Mouse (Mus musculus) erythroblast, adult 5-6 weeks (primary cell): ENCODE results near the gene Ddo. TPM values are rescaled to one million over a fixed set of nuclear protein-coding genes. Genes with fewer than 3 reads are reported as not detected.

Experiments used
- ATAC-seq: replicated peaks from 2 replicates; pipeline ENCODE4 v1.8.0; 2016; ENCODE audit warnings: moderate number of reproducible peaks, mild to moderate bottlenecking, moderate TSS enrichment, inconsistent platforms; ENCODE audit not compliant: poor library complexity, low FRiP score, severe bottlenecking
- total RNA-seq, 2 experiments: library from RNA; stranded (forward) in 1 of 2; stranded (reverse) in 1 of 2; fragments of 150-400 nt in 1 of 2; fragments of 200-764, 138-1000 nt in 1 of 2; gene quantifications; 2 replicates each; pipeline versions ENCODE4 v1.2.3 to v1.2.4; 2015 to 2017; ENCODE audit warnings: low replicate concordance in 2 of 2

Ddo gene
- total RNA-seq (2015; ENCODE audit: low replicate concordance) (not detected in 2 replicates), total RNA-seq (2017; ENCODE audit: low replicate concordance) (not detected in 2 replicates)

DNA sequence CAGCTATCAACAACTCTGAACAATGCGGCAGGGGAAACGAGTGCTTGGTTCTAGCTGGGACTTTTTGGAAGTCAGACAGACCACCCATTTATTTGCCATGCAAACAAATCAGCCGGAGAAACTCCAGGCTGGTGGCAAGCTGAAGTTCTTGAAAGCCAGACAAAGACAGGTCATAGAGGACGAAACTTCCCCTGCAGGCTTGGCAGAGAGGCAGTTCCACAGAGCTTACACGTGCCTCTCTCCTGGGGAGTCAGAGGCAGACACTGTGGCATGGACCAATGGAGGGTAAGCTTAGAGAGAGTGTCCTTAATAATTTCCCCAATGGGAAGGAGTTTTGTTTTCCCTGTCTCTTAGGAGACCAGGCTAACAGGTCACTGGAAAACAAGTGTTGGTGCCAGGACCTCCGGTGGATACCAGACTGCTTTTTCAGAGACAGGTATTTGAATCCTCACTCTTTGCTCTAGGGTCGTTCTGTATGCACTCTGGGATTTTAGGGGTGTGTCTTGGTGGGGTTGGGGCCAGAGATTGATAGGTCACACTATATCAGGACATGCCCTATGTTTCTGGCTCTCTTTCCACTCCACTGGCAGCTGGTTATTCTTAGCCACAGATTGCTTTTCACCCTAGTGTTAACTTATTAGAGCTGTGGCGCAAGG is at the start of gene Ddo:
Gene Ddo (plus strand): TSS at position 356 of the 656 bp plus-strand sequence.
- ATAC-seq: no peak

DNA sequence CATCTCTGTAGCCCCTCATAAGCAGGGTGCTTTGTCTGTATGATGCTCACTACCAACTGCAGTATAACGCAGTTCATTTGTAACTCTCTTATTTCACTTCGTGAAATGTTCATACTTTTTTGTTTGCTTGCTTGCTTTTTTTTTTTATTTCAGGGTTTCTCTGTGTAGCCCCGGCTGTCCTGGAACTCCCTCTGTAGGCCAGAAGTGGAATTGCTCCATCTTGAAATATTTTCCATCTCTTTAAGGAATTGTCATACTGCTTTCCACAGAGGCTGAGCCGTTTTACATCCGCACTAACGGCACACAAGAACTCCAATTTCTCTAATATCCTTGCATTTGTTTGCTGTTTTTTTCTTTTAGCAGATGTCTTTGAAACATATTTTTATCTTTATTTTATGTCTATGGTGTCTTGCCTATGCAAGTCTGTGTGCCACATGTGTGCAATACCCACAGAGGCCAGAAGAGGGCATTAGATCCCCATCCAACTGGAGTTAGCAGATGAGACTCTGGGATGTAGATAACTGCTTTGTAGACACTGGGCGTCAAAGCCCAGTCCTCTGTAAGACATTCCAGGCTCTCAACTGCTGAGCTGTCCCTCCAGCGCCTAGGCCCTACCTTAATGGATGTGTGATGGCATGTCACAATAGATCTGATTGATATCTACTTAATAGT is 46.1 kb upstream of the Ddo start:
- ATAC-seq: no peak

DNA sequence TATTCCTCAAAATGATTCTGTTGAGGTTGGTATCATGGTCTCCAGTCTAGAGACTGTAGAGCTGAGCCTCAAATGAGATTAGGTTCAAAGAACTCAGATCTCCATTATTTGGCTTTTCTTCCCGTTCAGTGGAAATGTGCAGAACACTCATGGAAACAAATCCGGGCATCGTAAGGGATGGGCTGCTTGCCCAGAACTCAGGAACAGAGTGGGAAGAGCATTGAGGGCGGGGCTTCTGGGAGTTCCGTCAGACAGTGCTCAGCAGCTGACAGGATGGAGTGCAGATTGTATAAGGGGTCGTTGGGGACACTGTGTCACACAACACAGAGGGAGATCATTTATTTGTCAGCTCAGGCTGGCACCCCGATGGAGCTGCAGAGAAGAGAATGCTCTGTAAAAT is 37.6 kb upstream of the Ddo start:
- ATAC-seq: no peak

DNA sequence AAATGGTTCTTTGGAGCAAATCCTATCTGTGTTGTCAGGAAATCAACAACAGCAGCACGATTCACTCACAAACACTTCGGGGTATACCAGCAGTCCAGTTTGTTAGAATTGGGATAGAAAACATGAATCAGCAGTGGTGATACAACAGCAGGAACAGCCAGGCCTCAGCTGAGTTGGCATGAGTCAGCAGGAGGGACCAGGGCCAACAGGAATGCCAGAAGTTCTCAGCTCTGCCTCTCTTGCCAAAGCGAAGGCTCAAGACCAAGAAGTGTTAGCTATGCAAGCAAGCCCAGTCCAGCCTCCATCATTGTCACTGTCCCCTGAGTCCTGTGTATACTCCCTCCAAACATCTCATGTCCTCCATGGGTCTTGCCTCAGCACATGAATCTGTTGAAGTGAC is 32.6 kb upstream of the Ddo start:
- ATAC-seq: no peak

DNA sequence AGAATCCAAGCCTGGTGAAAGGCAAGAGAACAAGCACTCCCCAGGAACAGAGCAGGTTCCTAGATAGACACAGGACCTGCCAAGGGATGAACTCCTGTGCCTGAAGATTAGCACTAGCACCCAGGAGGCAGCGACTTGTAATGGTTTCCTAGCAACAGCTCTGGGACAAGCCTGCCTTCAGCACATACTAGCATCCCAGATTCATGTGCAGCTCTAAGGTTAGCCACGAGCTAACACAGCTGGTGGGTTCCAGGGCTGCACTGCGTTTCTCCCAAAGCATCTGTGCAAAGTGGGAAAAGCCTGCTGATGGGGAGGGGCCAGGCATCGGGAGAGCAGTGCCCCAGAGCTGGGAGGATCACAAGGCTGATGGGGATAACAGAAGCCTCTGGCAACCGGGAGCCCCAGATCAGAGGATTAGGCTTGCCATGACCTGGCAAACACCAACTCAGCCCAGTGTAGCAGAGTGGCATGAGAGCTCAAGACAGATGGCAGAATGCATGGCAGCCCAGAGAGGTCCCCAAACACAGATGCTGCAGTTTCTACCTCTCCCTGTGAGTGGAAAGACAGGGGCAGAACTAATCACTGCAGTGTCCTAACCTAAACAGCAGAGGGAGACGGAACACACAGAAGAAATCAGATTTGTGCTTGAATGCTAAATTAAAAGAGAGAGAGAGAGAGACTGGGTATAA is 25.0 kb upstream of the Ddo start:
- no peak for ATAC-seq

DNA sequence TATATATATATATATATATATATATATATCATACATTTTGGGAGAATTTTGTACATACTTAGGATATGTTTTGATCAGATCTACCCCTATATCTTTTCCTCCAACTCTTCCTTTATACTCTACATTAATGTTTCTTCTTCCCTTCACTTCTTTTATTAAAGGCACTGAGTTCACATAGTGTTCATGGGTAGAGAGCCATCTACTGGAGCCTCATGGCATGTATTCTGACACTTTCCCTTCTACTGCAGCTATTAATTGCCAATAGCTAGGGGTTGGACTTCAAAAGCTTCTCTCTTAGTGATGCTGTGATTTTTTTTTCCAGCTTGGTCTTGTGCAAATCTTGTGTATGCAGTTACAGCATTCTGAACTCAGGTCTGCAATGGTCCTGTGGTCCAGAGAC is 11.8 kb upstream of the Ddo start:
- no peak for ATAC-seq

DNA sequence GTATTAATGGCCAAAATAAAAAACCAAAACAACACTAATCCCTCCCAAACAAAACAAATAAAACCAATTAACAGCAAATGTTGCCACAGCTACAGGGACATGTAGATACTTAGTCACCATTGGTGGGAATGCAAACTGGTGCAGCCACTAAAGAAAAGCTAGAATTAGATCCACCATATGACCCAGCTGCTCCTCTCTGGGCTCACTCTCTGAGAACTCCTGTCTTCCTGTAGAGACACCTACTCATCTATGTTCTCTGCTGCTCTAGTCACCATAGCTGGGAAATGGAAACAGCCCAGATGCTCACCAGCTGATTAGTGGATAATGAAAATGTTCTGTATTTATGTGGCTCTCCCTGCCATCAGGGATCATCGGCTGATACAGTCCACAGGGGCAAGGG is 10.1 kb upstream of the Ddo start:
- no peak for ATAC-seq

DNA sequence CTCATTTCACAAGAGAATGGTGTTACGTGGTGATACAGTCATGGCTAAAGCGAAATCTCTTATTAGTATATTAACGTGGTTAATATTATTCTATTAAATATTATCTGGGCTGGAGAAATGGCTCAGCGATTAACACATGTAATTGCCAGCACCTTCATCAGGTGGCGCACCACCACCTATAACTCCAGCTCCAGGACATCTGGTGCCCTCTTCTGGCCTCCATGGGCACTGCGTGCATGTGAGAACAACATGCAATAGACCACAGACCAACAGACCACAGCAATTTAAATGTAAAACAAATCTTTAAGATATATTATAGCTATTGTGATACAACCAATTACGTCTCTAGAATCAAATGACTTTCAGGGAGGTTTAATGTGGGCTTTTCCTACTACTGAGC is 671 bp upstream of the Ddo start:
- no peak for ATAC-seq

DNA sequence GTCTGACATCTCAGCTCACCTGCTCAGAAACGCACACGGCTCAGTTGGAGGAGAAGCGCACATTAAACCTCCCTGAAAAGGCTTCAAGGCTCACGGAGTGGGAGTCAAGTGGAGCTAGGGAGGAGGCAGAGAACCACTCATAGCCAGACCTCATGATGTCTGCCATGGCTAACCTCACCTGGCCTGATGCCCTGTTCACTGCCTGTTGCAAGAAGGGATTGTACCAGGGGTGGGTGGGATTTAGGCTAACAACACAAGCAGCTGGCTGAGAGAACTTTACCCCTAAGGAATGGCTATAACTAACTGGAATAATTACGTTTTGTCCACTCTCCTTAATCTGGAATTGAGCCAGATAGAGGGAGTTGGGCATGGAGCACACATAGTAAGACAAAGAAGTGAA is 646 bp downstream of the Ddo start:
- no peak for ATAC-seq

DNA sequence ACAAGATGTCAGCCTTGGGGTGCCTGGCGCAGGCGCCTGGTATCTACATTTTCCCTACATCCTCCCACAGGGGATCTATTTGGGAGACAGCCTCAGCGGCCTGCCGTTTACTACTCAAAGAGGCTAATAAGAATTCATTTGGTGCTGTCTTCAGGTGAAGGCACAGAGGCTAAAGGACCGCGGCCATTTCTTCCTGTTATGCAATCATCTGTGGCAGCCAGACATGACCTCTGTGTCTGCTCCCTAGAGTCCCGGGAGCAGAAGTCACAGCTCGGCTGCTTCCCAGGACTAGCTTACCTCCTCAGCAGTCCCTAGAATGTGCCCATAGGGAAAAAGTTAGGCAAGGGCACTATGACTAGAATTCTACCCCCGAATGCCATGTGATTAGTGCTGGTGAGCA is 1.1 kb downstream of the Ddo start:
- ATAC-seq: no peak

DNA sequence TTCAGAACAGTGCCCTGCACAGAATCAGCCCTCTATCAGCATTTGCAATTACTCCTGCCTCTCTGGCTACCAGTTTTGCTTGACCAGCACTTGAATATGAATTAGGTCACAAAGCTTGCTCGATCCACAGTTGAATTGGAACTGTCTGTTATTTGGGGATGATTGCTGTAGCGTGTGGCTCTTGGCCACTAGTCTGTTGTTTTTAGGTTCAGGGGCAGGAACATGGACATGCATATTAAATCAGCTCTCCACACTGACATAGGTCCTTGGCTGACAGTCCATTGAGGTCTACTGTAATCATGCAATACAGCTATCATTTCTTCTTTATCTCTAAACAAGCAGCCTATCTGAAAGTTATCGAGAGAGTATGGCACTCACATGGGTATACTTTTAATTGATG is 2.3 kb downstream of the Ddo start:
- ATAC-seq: no peak

DNA sequence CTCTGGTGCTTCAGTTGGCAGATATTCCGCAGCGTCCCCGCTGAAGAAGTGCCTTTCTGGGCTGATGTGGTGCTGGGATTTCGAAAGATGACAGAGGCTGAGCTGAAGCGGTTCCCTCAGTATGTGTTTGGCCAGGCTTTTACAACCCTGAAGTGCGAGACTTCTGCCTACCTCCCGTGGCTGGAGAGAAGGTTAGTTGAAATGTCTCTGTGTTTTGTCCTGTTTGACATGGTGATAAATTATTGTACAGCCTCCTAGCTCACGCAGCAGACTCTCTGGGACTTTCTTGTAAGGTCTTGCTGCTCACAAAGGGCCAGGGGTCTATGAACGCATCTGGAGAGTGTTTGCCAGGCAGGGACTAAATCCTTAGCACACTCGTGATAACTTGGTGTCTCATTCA is 7.5 kb downstream of the Ddo start:
- ATAC-seq: no peak

DNA sequence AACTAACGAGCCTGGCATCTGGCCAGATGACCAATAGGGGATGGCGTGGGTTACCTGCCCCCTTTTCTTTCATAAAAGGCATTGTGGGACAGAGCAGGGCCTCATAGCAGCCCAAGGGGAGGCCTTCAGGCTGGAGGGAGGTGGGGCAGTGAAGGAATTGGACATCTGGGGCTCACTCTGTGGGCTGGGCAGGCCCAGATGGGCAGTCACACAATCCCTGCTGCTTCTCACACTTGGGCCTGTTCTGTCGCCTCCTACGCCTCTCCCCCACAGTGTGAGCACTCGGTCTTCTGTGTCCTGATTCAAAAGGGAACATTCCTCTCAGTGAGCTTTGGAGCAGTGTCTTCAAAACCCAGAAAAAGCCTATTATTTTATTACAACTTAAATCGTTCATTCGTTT is 8.5 kb downstream of the Ddo start:
- ATAC-seq: no peak

DNA sequence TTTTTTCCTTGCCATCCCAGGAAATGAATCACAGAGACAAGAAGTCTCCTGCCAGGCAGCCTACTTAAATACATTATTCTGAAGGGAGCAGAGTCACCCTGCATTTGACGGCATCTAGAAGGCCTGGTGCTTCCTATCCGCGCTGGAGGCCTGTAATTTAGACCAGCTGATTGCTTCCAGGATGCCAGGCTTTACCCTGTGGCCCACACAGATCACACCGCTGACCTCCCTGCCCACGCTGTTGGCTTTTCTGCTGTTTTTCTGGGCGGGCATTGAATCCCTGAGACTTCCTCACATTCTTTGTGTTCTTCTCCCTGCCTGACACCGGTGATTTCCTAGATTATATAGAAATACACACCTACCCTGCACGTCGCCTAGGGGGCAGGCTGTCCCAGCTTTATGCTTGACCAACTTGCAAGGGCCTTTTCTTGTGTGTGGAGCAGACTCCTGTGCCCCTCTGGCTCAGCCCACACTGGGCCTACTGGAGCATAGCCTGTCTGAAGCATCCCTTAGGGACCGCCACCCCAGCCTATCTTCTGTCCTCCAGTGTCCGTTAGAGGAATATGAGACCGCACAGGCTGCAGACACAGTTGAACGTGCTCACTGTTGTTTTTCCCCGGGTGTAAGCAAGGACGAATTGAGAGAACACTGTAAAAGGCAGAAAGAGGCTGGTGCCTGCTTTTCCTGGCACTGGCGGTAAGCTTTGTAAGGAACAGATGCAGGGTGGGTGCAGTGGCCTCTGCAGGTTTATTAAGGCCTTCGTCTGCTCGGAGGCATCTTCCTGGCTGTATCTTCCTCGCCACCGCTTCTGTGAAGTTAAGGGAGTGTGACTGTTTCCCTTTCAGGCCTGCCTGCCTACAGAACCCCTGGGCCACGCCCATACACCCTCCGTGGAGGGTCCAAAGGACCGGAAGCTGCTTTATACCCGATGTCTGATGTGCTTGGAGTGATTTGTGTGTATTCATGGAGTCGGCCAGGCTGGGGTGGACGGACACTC is 9.3 kb downstream of the Ddo start:
- no peak for ATAC-seq

DNA sequence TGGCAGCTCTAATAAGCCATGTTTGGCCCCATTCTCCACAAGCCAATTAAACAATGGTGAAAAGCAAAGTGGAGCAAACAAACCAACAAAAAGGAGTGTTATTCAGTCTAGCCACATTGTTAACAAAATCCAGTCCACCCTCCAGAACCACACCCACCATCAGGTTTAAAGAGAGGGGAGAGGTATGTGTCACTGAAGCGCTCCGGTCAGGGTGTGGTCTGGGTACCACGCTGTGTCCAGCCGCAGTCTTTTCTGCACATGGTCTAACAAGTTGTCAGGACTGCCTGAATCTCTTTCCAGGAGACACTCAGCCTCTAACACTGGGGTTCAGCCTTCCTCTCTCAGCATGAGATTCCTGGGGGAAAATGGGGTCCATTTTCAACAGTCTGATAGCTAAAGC is 10.6 kb downstream of the Ddo start:
- ATAC-seq: no peak

DNA sequence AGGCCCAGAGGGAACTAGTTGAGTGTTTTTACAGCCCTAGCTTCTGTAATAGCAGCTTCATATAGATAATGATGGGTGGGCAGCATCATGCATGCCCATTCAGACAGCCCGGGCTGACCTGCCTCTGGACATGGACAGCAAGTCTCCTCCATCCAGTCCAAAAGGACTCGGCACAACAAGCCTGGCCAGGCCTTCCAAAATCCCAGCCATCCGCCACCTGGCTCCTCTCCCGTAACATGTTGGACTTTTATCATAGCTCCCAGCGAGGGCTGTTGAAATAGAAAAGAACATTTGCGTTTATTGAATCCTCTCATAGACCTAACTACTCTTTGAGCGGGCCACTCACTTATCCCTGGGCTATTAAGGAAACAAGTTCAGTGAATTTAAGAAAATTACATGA is 12.1 kb downstream of the Ddo start:
- ATAC-seq: no peak

DNA sequence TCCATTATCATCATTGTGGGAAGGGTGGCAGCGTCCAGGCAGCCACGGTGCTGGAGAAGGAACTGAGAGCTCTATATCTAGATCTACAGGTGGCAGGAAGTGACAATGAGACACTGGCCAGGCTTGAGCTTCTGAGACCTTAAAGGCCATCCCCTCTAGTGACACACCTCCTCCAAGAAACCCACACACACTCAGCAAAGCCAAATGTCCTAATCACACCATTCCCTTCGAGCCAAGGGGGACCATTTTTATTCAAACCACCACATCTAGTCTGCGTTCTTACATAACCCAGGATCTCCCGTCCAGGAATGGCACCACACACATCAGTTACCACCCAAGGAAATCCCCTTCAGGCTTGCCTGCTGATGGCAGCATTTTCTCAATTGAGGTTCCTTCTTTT is 13.3 kb downstream of the Ddo start:
- no peak for ATAC-seq

DNA sequence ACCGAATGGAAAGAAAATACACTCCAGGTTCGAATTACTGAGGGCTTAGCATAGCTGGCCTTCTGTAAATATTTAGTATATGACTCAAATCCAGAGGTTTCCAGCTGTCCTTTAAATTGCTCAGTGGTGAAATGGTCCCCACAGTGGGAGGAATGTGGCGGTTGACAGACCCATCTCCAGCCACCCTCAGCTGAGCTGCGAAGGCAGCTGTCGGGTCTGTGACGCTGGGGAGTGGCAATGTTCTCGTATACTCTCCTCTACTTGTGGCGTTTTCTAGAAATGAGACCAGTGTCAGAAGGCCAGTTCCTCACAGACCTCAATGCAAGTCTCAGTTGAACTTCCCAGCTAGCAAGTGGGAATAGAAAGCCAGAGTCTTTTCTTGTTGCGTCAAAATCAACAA is 14.6 kb downstream of the Ddo start:
- ATAC-seq: no peak

DNA sequence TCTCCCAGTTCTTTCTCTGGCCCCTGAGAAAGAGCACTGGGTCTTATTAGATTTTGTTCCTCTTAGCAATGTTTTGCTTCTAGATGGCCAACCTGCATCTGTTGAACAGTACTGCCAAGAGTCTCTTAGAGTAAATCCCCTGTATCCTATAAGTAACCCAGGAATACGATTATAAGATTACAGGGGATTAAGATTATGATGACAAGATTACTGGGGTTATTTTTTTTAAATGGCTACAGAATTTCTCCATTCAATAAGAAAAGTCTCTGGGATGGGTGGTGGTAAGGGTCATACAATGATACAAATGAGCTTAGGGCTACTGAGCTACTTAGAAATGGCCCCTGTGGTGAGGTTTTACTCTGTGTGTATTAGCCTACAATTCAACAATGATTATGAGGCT is 15.5 kb downstream of the Ddo start:
- ATAC-seq: no peak

DNA sequence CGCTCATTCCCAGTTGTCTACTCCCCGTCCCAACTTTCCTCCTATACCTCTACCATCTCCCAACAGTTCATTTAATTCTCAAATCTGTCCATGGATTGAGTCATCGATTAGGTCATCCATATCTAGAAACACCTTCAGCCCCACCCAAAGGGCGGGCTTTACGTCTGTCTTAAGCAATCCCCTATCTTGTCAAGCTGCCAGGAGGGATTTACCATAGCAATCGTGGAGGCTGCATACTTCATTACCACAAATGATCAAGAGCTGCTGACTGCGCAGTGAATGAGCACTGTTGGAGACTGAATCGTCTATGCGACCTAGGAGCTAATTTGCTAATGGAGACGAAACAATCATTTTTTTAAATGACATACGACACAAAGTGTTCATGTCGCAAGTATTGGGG is 19.0 kb downstream of the Ddo start:
- no peak for ATAC-seq
